Mouse (Mus musculus): ENCODE measurements around the gene Fgf5.

Fgf5 gene

DNA sequence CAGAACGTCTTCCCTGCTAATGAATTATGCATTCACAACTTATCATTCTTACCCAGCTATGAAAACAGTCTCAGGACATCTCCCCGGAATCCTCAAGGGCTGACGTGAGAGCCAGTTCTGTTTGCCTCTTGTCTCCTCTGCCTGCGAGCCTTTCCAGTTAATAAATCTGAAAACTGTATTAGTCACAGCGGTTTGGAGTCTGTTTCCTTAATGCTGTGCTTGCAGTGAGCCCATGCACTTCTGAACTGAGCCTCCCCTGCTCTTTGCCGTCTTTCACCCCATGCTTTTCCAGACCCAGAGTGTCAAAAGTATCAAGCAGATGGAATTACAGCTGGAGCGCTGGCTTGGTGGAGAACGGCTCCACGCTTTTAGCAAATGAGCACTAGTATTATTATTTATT is 52.5 kb downstream of the Fgf5 start:
- DNase-seq, result no peak

GRCm38 (mm10) chr5:98326625-98327024 is 72.6 kb downstream of the Fgf5 start:
- DNase-seq, result no peak
